Mouse (Mus musculus) heart, adult 8-10 months (tissue): ENCODE results near the gene Ahdc1. TPM values are rescaled to one million over a fixed set of nuclear protein-coding genes. Genes with fewer than 3 reads are reported as not detected.

ENCODE experiments used
- DNase-seq: peaks from one replicate; pipeline ENCODE4 v3.0.0; 2022; ENCODE audit warnings: low spot score
- total RNA-seq, 4 experiments: library from RNA; stranded (reverse); gene quantifications; 2 replicates each; pipeline ENCODE4 v1.2.4; 2022

Gene Ahdc1
- total RNA-seq, 4 experiments from 2014 or later: 37.5 to 52.5 (median 45.0) TPM

- no peak for DNase-seq
Measured at GRCm38 (mm10) chr4:133039116-133039819, 28.2 kb downstream of the Ahdc1 start.

GRCm38 (mm10) chr4:133039832-133040231, 28.8 kb downstream of the Ahdc1 start:
- no peak for DNase-seq

DNA sequence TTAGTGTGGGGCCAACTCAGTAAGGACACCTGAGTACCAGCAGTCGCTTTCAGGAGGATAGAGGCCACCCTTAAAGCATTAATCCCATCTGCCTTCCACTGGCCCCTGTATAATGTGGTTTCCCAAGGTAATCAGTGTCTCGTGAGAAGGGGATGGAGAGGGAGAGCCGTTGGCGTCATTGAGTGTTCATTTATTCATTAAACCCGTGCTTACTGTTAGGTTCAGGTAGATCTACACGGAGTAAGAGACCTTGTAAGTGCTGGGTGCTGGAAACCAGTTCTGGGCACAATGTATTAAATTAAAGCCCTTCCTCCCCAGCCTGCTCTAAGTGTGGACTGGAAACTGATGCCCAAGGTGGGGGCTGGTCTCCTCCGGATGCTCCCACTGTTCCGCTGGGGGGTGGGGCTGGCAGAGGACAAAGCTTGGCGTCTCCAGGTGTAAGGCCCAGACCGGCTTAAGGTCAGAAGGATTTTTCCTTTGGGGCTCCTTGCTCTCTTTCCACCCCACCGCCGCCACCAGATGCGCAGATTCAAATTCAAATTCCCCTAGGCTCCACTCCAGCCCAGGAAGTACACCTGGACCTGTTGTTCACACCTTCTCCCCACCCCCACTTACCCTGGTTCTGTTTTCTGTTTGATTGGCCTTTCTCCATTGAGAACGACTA, 29.3 kb downstream of the Ahdc1 start:
- DNase-seq: no peak

- no peak for DNase-seq
Measured at GRCm38 (mm10) chr4:133042244-133042643, 31.2 kb downstream of the Ahdc1 start.

- no peak for DNase-seq
Measured at GRCm38 (mm10) chr4:133042651-133043635, 31.9 kb downstream of the Ahdc1 start.

GRCm38 (mm10) chr4:133043798-133044646, 33.0 kb downstream of the Ahdc1 start:
- peak; percentile 72 for DNase-seq

GRCm38 (mm10) chr4:133044647-133045094, 33.6 kb downstream of the Ahdc1 start:
- no peak for DNase-seq

DNA sequence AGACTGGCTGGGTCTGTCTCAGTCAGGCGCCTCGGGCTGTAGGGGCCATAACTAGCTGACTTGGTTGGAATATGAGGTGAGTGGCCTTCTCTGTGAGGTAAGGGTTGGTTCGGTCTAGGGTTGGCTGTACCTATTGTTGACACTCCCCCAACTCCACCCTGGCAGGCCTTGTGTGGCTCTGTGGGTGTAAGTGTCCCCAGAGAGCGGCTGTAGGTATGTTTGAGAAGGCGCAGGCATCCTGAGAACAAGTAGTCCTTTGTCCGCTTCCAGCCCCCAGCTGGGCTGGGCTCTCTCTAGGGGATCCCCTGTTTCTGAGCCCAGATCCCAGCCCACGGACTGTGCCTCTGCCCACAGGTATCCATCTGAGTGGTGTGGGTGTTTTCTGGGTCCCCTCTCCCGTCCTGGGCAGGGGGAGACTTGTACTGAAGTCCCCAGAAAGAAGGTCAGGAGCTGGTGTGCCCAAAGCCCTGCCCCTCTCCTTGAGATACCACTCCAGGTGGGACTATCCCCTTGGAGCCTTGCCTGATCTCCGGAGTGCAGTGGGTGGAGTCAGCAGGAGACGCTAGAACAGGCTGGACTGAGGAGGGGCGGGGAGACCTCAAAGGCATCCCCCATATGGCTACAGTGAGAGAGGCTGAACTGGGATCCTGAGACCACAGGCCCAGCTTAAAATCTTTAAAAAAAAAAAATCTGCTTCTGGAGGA, 34.9 kb downstream of the Ahdc1 start:
- no peak for DNase-seq

- DNase-seq: no peak
Measured at GRCm38 (mm10) chr4:133046691-133047352, 35.8 kb downstream of the Ahdc1 start.

DNA sequence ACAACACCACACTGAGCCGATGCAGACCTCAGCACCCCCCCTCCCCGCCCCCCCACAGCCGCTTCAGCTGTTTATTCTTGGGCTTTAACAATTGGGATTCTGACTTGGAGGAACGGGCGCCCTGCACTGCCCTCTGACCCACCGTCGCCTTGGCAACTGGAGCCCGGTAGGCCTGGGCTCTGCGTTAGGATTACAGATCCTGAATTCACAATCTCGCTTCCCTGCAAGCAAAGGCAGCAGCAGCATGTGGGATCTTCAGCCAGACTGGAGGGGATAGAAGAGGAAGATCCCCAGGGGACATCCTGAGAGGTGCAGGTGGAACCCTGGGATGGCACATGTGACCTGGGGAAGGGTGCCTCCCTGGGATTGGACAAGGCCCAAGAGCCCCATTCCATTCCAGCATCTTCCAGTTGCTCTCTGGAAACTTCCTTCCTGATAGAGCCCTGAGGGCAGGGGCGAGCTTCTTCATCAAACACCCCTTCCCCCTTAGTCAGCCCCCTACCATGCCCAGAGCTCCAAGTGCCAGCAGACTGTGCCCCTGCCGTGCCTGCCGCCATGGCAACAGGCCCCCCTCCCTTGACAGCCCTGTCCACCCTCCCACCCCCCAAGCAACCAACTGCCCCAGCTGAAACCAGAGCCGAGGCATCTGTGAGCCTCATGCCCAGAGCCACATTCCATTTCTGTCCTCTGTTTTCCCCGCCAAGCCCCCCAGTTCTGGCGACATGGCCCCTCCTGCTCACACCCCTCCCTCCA, 36.5 kb downstream of the Ahdc1 start:
- no peak for DNase-seq

DNA sequence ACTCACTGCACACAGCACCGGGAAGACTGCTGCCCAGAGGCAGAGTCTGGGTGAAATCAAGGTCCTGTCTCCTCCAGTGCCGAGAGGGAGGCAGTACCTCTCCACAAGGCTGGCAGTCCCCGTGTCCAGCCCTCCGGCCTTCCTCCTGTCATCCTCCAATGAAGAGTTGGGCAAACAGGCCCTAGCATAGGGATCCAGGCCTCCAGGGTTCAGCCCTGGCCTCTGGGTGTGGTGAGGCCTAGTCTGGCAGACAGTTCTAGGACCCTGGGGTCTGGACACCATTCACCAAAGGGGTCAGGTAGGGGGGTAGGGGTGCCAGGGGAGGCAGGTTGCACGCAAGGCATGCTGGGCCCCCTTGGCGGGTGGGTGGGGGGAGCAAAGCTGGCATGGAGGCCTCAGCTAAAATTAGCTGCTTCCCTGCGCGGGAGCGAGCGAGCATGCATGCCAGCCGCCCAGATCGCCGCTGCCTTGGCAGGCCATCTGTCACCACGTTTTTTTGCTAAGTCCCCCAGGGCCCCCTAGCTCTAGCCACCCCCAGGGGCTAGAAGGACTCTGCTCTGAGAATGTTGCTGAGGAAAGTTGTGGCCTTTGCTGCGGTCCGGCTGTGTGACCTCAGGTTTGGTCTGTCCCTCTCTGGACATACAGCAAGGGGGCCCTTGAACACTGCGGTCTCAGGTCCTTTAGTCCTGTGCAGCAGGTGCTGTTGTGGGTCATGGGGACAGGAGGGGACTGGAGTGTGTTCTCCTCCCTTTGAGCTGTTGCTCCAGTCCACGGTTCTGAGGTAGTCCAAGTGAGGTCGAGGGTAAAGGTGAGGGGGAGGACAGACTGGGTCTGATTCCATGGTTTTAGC, 38.2 kb downstream of the Ahdc1 start:
- no peak for DNase-seq

GRCm38 (mm10) chr4:133050196-133050836, 39.3 kb downstream of the Ahdc1 start:
- DNase-seq: no peak

- no peak for DNase-seq
Measured at GRCm38 (mm10) chr4:133050837-133051549, 39.9 kb downstream of the Ahdc1 start.

DNA sequence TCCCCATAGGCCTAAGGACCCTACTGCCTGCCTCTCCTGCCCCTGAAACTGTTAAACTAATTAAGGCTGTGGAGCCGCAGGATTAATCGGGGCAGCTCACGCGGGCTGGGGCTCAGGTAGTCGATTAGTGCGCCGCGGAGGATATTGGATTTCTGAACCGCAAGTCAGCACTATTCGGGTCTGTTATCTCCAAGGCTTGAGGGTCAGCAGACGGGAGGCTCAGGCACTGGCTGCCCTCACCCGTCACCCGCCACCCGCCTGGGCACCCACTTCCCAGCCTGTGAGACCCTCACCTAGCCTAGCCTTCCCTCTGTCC, 40.4 kb downstream of the Ahdc1 start:
- no peak for DNase-seq

GRCm38 (mm10) chr4:133052029-133052745, 41.1 kb downstream of the Ahdc1 start:
- DNase-seq: no peak

DNA sequence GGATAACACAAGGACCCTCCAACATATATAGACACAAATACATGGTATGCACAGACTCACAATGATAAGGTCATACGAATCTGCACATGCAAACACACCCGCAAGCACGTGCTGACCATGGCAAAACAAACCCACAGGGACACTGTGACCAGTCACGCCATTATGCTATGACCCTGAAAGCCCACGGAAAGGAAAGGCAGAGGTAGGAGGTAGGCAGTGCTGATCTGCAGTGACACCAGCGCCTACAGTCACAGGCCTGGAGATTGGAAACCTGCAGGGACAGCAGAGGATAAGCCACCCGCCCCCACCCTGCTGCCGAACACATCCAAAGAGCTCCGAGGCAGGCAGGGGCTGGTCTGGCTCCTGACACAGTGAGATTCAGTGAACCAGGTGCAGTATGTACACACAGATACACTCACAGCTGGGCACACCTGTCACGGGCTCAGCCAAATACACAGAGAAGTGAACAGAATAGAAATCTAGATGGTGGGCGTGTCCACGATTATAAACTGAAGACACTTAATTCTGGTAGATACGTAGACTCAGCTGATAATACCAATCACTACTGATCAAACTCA, 42.0 kb downstream of the Ahdc1 start:
- no peak for DNase-seq
